Mouse (Mus musculus): ENCODE results near the gene Atl3.
A peak's percentile ranks its signal among the peaks of the same experiment; 100 is the strongest.
"Not testable (repeated sequence)": the region's sequence is repeated elsewhere in the genome, so short reads cannot be mapped to it uniquely, and the experiment has no call there.

The Atl3 gene

DNA sequence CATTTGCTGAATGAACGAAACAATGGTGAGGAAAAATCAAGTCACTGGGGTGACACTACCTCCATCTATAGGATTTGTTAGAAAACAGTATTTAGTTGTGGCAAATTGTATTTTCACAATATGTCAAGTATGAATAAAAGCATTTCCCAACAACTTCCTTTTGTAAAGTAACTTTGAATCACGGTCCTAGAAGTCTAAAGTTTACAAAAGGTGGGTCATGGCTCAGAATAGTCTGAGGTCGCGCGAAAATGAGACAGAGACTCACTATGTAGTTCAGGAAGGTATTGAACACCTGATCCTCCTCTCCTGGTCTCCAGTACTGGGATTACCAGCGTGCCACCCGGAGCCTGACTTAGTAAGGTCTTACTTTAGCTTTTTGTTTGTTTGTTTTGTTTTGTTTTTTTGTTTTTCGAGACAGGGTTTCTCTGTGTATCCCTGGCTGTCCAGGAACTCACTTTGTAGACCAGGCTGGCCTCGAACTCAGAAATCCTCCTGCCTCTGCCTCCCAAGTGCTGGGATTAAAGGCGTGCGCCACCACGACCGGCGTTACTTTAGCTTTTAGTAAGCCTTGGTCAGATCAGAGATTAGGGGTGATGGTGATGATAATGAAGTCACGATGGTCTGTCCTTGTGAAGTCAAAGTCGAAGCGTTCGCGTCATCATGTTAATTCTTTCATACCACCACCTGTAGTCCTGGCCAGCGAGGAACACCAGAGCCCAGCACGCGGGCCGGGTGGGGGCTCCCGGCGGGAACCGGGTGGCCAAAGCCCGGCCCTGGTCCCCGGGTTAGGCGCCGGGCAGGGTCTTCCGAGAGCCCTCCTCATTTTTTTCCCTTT, at the start of gene Atl3:
Gene Atl3, plus strand, starts transcription at position 689 of the 835 bp plus-strand sequence.
- no peak for DNase-seq

DNA sequence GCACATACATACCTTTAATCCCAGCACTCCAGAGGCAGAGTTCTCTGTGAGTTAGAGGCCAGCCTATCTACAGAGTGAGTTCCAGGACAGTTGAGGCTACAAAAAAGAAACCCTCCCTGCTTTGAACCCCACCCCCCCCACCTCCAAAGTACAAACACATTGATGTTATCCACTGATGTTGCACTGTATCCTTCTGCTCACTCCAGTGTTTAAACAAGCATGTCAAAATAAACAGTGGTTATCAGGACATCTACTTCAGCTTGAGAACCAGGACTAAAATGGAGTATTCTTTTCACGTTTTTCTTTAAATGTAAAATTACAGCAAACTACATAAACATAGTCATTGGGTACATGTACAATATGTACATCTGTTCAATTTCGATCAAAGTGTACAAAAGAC, 48.7 kb upstream of the Atl3 start:
- DNase-seq = no peak

DNA sequence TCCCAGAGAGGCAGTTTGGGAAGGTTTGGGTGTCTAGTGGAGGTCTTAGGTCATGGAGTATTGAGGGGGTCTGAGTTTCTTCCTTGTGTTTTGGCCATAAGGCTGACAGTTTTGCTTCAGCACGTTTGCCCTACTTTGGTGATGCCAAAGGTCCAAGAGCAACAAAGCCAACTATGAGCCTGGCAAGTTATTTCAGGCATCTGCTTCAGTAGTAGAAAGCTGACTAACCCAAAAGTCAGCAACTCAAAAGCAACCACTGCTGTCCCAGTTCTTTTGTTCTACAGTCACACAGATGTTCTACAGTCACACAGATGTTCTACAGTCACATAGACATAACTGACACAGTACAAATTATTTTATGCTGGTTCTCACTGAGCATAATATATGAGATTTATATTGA, 48.2 kb upstream of the Atl3 start:
- no peak for DNase-seq

DNA sequence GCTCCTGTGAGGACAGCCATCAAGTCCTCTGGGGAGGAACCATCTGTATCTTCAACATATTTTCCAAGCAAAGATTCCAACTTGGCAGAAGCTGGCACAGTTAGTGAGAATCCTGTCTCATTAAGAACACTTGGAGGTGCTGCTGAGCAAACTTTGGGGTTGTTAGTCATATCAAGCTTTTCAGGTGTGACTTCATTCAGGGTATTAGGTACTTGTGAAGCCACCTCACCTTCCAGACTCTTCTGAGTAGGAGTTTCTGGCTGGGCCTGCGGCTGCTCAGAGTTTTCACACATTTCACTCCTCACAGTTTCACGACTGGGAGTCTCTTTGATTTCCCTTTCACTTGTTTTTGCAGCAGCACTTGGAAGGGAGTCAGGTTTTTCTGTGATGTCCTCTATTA, 37.0 kb upstream of the Atl3 start:
- peak in 1 of 2 experiments; percentile 3 for DNase-seq

DNA sequence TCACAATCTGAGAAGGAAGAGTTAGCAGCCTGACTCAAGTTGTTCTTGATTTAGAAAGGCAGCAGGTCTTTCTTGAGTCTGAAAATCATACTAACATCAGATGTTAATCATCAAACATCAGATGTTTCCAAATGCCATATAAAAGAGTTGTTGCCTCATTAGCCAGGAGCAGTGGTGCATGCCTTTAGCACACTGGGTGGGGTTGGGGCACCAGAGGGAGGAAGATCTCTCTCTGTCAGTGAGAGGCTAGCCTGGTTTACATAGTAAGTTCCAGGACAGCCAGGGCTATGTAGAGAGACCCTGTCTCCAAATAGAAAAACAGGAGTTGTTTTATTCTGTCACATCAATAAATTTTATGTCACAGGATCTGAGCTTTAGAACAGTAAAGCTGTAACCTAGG, 34.9 kb upstream of the Atl3 start:
- no peak for DNase-seq

DNA sequence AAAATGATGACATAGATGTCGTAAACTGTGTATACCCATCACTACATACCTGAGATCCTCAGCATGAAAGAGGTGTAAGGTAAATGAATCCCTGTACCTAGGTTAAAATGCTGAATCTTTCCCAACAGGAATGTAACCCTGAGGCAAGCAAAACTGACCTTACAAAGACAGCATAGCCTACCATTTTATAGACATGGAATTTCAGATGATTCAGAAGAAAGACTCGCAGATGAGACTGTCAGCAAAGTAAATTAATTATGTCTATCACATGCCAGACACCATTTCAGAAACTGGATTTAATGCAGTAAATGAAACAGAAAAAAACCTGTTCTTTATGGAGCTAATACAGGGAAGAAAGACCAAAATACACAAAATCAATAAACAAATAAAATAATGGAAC, 34.5 kb upstream of the Atl3 start:
- no peak for DNase-seq

DNA sequence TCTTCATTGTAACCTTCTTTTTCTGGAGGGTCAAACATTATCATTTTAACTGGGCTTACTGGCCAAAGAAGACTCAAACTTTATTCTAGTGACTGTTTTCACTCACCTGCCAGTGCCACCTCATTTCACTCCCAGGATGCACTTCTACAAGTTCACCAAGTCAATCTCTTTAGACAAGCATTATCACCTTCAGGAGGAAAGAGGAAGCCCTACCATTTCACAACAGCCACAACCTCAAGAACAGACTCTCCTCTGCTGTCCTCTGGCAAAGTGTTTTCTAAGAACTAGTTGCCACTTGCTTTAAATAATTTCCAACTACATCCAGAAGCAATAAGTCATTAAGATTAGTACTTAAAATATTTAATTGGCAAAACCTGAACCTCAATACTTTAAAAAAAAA, 25.9 kb upstream of the Atl3 start:
- DNase-seq = no peak

DNA sequence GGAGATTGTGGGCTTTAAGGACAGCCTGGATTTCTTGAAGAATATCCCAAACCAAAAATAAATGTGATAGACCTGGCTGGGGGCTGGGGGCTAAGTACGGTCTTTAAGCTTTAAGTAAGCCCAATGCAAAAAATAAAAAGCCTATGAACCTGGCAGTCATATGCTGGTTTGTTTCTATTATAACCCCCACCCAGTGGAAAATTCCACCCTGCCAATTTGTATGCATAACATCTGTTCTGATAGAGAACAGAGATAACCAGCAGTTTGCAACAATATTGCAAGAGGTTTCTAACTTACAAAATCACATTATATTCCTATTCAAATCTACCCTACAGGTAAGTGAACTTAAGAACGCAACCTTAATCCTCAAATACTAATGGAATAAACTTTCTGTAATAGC, 23.2 kb upstream of the Atl3 start:
- DNase-seq = no peak

DNA sequence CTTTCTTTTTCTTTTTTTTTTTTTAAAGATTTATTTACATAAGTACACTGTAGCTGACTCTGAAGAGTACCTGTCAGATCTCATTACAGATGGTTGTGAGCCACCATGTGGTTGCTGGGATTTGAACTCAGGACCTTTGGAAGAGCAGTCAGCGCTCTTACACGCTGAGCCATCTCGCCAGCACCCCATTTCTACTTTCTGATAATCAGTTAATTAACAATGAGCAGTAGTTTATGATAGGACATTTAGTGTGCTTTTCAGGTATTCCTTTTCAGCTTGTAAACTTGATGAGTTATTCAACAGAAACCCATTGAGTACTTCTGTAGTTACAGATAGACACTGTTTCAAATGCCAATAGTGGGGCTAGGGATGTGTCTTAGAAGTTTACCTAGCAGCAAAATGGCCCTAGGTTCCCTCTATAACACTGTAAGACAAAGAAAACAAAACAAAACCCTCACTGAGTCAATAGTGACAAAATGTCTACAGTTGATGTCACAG, 14.0 kb upstream of the Atl3 start:
- no peak for DNase-seq

DNA sequence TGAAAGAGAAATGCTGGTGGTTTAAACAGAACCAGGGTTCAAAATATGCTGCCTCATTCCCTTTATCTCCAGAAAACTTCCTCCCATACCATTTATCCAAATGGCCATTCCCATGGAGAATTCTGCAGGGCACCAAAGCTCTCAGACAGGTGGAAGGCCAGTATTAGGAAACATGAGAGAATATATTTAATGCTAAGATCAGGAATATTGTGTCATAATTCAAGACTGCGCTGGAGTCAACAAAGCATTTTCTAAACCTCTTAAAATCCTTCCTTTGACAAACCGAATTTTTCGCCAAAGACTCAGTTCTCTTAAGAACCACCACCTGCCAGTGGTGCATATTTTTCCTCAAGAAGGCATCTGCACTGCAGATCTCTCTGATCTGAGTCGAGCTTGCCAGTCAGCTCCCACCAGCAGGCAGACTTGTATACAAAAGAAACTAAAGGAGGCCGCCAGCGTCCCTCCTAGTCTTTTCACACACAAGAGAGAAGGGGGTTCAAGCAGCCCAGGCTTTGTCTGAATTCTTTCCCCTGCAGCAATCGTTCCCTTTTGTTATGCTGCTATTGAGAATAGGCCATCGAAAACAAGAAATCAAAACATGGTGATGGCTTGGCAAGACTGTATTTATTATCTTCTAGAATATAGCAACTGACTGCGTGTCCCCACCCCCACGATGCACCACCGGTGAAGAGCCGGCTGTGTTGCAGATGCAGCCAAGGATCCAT, 12.1 kb upstream of the Atl3 start:
- peak; percentile 33 to 35 for DNase-seq

DNA sequence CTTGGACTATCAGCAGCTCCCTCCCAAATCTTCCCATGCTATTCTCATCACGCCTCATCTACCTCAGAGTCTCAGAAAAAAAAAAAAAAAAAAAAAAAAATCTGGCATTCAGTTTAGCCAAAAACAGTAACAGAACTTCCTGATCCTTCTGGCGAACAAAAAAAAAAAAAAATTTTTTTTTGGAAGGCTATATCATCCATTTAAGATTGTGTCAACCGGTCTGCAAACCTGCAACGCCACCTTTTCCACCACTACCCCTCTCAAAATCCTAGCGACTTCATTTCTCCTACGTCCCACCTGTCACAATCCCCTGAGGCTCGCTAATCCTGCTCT, 11.6 kb upstream of the Atl3 start:
- no peak for DNase-seq

DNA sequence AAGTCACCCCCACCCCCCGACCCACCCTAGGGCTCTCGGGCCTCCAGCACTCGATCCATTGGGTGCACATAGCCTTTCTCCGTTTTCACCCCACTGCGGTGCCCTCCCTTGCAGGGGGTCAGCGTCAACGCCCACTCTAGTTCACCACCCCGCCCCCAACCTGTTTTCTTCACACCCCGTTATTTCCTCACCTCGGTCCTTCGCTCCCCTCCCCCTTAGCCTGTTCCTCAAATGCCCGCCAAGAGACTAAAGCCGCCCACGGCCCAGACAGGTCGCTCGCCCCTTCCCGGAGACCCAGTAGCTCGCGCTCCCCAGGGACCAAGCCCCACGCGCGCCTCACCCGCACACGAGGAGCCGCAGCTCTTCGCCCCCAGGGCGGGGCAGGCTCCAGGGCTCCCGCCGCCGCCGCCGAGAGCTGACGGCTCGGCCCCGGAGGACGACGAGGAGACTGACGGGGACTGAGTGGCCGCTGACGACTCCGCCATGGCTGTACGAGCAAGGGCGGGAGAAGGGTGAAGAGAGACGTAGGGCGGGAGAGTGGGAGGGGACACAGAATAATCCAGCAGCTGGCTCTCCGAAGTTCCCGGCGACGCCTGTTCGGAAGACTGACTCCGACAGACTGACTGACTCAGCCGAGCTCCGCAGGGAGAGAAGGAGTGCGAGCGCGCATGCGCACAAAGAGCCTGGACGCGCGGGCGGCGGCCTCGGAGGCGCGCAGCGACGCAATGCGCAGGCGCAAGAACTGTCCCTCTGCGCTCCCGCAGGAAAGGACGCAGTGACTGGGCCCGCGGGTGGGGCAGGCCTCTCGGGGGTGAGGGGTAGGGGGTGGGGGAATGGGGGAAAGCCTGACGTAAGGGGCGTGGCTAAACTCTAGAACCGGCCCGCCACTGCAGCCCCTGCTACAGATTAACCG, 11.0 kb upstream of the Atl3 start, which contains the start of gene Rtn3:
Gene Rtn3, minus strand, starts transcription at position 683 of the 913 bp plus-strand sequence.
- DNase-seq = peak; percentile 91 to 94

DNA sequence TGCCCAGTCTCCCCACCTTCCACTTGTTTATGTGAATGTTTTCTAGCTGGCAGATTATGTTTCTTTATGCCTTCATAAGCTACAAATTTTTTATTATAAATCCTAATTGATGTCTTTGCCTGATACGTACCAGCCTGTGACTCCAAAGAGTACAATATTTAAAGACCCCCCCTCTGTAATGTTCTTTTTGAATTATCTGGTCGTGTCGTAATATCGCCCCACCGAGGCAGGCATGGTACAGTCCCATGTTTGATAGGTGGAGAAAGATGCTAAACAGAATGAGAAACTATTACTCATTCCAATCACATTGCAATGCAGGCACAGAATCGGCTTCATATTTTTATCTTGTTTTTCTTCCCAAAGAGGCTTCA, 10.3 kb upstream of the Atl3 start:
- DNase-seq = peak in 1 of 2 experiments; percentile 69

DNA sequence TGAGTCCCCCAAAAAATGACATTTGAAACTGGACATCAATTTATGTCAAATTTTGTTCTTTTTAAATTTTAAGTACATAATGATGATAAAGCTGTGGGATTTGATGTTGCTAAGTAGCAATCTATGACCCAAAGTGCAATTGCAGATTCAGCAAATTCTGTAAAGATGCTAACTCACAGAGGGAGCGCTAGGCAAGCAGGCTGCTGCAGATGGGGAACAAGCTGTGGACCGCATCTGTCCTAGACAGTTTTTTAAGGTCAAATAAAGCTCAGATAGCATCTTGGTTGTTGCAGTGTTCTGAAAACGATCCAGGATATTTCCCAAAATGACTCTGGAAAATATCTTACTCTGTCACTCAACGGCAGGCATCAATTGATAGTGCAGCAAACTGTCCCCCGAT, 9.8 kb upstream of the Atl3 start:
- DNase-seq = no peak

DNA sequence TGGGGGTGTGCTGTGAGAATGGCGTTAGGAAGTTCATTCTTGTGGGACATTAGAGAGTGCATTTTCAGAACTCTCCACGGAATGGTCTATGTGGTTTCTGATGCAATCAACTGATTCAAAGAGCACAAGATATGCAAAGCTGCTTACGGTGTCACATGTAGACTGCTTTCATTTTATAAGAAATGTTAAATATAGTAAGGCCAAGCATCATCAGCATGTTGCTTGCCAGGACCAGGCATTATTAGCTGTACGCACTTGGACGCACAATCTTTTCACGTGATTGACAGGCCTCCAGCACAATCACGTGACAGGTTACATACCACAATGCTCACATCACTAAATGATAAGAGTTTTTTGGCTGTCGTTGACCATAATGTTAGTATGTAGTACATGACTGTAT, 6.2 kb upstream of the Atl3 start:
- peak; percentile 65 to 71 for DNase-seq

DNA sequence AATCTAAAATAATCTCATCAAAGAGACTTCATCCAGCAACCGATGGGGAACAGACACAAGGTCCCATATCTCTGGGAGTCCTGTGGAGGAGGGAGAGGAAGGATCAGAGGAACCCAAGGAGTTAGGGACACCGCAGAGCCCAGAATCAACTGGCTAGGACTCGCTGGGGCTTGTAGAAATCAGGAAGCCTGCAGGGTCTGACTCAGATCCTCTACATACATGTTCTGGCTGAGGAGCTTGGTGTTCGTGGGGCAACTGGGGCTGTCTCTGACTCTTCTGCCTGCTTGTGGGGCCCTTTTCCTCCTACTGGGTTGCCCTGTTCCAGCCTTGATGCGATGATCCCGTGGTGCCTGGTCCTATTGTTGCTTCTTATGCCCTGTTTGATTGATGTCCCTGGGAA, 1.9 kb upstream of the Atl3 start:
- DNase-seq = no peak

DNA sequence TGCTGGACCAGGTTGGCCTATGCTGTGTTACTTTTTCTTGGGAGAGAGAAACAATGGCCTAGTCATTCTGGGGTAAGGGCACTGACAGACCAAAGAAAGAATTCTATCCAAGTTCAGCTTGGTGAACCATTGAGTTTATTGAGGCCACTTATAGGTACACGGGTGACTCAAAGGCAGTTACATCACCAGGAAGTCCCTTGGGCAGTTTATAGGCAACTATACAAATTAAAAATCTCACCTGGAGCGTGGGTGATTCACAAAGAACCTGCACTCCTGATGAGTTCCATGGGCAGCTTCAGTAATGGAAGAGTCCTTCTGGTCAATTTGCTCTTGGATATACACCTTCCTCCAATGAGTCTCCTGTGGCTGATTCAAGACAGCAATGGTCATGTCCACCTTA, 1.2 kb upstream of the Atl3 start:
- DNase-seq = no peak

DNA sequence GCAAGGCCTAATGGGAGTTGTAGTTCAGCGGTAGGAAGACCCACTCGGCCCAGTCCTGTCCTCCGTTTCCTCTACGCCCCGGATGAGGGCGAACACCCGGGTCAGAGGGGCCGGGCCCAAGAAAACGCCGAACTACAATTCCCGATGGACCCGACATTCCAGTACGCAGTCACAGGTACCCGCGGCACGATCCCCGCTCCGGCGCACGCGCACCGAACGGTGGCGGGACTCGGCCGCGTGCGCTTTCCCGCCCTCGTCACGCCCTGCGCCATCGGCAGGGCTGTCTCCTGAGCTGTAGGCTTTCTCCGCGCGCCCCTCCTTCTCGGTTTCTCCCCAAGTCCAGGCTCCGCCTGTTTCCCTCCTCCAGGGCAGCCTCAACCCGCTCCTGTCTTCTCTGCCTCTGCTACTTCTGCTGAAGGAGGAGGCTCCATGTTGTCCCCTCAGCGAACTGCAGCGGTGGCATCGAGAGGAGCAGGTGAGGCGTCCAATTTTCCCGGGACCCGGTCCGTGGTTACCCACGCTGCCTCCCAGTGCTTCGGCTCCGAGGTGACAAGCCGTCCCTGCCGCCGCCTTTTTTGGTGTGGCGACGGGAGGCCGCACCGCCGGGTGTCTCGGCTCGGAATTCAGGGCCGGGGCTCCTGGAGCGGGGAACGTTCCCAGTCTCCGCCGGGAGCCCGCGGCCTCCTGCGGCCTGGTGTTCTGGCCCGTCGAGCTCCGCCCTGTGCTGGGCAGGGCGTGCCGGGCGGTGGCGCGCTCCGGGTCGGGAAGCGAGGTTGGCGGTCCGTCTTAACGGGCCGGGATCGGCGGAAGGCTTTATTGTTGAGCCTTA, 561 bp downstream of the Atl3 start:
- peak; percentile 83 to 87 for DNase-seq

DNA sequence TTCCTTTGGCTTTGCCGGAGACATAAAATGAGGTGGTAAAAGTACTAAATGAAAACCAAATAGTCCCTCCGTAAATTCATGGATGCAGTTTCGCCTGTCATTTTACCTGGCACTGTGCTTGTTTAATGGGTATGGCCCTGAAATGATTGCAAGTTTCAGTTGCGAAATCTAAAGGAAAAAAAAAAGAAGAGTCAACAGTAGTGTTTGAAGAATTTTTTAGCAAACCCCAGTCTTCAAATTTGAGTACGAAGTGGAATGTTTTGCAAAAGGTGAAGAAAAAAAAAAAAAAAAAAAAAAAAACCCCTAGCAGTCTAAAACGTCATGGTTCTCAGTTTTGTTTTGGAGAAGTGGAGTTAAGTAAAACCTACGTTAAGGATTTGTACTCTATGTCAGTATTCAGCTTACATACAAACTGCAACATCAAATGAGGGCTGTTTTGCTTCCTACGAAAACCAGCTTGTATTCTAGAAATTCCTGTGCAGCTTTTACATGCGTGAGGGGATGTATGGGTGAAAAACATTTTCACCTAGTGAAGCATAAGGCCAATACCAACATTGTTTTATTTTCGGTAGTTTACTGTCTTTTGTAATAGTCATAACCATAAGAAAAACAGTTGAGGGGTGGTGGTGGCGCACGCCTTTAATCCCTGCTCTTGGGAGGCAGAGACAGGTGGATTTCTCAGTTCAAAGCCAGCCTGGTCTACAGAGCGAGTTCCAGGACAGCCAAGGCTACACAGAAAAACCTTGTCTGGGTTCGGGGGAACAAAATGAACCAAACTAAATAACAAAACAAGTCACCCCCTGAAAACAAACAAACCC, 1.6 kb downstream of the Atl3 start:
- DNase-seq = peak; percentile 14 to 23

DNA sequence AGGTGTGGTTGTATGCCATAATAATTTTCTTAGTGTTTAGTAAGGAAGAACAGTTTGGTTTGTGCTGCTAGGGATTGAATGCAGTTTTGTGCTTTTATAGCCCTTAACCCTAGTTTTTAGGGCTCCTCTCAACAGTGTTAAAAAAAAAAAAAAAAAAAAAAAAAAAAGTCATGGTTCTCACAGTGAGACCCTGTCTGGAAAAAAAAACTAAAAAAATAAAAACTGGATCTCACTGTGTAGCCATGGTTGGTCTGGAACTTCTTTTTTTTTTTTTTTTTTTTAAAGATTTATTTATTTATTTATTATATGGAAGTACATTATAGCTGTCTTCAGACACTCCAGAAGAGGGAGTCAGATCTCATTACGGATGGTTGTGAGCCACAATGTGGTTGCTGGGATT, 2.2 kb downstream of the Atl3 start:
- DNase-seq = not testable (repeated sequence)

DNA sequence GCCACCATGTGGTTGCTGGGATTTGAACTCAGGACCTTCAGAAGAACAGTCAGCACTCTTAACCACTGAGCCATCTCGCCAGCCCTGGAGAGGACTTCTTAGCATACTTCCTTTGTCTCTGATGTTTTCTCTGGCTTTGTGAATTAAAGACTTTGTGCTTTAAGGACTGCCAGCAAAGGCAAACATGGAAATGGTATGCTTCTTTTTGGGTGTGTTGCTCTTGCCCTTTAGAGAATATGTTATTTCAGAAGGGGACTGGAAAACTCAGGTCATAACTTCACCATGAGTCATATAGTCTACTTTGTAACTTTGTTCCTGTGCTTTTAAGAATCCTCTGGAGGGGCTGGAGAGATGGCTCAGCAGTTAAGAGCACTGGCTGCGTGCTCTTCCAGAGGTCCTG, 5.0 kb downstream of the Atl3 start:
- DNase-seq = no peak
